Mouse (Mus musculus) adrenal gland, adult (tissue): ENCODE results near the gene Gm20388.

Experiments
- DNase-seq, 2 experiments: peaks; one replicate each; pipeline ENCODE4 v3.0.0; 2022 to 2023; ENCODE audit warnings: low spot score in 1 of 2; ENCODE audit not compliant: inconsistent age in 2 of 2

Gm20388 gene

DNA sequence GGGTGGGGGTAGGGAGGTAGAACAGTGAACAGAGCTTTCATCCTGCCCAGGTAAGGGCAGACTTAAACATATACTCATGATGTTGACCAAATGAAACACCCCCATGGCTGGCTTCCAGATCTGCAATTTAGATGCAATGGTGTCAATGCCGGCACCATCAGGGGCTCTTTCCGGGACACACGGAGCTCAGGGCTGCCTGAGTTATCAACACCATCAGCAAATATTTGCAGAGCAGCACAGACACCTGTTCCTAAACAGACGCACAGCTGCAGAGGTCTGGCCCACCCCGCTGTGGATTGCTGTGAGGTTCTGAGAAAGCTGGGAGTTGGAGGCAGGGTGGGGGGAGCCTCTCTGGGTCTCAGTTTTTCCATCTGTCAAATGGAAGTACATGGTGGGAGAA lies 2855.5 kb downstream of the Gm20388 start:
- no peak for DNase-seq

- peak in 1 of 2 experiments; percentile 56 for DNase-seq
Measured at GRCm38 (mm10) chr8:122766647-122767200, 2856.1 kb downstream of the Gm20388 start.

DNA sequence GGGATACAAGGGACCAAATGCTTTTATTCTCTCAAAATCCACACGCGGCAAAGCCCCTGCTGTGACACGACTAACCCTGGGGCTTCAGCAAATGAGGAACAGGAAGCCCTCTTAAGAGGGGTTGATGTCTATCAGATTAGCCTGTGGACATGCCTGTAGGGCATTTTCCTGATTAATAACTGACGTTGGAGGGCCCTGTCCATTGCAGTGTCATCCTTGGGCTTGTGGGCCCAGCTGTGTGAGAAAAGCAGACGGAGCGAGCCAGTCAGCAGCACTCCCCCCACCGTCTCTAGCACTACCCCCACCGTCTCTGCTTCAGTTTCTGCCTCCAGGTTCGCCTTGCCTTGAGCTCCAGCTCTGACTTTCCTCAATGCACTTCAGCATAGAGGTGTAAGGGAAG lies 2856.6 kb downstream of the Gm20388 start:
- DNase-seq: no peak

DNA sequence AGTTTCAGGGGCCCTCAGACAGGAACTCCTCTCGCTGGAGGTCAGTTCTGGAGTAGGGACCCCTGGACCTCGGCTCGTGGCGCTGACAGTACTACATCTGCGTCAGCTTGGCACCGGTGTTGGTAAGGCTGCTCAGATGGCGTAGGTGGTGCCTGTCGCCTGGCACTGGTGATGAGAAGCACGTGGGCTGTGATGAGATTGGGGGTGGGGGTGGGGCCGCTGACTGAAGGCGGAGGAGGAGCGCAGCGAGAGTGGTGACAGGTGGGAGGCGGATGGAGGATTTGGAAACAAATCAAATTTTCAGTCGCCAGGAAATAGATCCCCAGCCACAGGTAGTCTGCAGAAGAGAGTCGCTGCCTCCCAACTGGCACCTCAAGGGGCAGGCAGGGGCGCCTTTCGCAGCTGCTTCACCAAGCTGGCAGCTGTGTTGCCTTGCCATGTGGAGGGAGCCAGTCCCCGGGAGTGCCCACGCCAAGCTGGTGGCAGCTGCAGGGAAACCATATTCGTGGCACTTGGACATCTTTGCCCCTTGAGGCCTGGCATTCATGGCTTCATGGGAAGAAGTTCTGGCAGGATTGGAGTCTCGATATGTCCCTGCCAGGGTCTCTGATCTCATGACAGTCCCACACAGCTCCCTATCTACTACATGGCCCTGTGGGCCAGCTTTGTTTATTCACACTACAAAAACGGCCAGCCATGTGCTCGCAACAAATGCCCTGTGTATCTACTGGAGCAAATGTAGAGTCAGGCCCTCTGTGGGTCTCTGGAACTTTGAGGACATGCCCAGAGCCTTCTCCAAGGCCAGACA lies 2858.8 kb downstream of the Gm20388 start:
- no peak for DNase-seq

- no peak for DNase-seq
Measured at GRCm38 (mm10) chr8:122772431-122773060, 2861.9 kb downstream of the Gm20388 start.

- DNase-seq: peak; percentile 48 to 85
Measured at GRCm38 (mm10) chr8:122775285-122776155, 2864.9 kb downstream of the Gm20388 start, which contains the start of gene Acsf3. Acsf3 (plus strand) TSS chr8:122775486.

- no peak for DNase-seq
Measured at GRCm38 (mm10) chr8:122777701-122778100, 2867.1 kb downstream of the Gm20388 start.

DNA sequence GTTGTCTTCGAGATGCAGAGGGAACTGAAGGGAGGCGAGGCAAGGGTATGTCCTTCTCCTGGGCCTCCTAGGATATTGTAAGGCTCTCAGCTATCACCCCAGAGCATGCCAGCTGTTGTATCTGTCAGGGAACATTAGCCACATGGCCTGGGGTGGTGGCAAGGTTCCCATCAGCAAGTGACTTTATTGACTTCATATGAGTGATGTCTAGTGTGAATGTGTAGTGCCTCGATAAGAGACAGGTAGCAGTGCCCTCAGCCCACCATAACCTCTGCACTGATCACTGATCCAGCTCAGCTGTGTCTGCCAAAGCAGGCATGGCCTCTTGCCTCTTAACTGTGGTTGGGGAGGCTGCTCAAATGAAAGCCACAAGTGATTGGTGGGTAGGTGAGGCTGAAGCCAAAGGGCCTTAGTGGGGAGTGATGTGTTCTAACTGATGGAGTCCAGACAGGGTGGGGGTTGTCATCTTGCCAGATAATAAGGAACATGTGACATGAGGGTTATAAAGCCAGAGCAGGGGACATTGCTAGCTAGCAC lies 2868.1 kb downstream of the Gm20388 start:
- no peak for DNase-seq

- DNase-seq: no peak
Measured at GRCm38 (mm10) chr8:122779255-122779654, 2868.6 kb downstream of the Gm20388 start.

DNA sequence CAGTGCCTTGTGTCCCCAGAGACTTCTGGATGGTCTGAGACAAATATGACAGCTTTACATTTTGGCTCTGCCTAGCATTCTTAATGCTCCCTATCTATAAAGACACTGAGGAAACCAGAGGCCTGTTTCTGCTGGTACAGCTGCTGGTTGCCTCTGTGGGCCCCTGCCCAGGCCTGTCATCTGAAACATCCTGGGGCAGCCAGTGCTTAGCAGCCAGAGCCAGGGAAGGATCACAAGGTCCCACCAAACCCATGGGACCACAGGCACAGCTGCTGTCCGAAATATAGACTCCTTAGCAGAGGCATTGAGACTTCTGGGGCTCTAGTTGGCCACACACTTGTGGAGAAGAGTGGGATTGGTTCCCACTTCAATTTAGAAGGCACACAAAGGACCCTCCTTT lies 2874.1 kb downstream of the Gm20388 start:
- no peak for DNase-seq

GRCm38 (mm10) chr8:122789796-122790195 lies 2879.2 kb downstream of the Gm20388 start:
- no peak for DNase-seq

GRCm38 (mm10) chr8:122793375-122794174 lies 2882.9 kb downstream of the Gm20388 start:
- peak in 1 of 2 experiments; percentile 40 for DNase-seq

- DNase-seq: no peak
Measured at GRCm38 (mm10) chr8:122794175-122794454, 2883.5 kb downstream of the Gm20388 start.

DNA sequence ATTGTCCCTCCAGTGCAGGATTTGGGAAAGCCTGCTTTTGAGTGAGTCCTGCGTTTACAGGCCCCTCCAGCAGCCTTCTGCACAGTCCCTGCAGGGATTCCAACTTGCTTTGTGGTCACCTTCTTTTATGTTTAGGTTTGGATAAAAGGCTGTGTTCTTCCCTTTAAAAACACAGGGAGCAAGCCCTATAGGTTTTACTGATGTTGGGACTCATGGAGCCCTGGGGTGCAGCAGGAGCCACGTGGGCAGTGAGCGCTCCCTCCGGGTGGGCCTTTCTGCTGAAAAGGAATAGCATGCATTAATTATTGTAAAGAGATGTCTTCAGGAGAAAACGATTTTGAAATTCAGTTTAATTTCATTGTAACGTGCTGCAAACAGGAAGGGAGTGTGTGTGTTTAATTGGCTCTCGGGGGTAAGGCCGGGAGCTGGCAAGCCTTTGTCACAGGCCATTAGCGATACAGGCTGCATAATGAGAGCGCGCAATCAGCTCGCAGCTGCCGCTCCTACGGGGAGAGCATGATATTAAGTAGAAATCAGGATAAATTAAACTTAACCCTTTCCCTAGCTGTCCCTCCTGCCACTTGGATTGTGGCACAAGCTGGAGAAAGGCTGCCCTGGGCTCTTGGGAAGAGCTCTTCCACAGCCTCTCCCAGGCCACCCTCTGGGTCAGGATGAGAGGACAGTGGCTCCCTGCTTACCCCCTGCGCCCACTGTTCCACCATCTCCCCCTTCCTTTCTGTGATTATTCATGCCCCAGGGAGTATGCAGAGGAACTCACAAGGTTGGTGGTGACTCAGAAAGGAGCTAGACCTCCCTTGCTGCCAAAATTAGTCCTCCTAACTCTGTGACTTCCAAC lies 2893.5 kb downstream of the Gm20388 start:
- DNase-seq: peak; percentile 30 to 54

GRCm38 (mm10) chr8:122805349-122805748 lies 2894.7 kb downstream of the Gm20388 start:
- peak; percentile 34 to 55 for DNase-seq

GRCm38 (mm10) chr8:122806956-122807538 lies 2896.4 kb downstream of the Gm20388 start:
- DNase-seq: no peak

DNA sequence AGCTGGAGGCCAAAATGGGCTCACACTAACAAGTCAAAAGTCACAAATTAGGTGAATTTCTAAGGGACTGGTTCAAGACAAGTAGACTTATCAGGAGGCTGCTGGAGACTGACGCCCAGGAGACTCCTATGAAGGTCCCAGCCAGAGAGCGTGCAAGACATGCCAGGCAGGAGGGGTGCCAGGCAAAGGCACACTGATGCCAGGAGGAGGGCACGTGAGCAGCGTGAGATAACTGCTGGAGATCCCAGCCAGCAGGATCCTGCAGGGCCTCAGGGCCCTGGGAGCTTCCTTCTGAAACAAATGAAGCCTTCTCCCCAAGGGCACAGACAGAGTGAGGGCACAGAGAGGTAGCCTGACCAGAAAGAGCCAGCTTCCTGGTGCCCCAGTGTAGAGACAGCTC lies 2897.3 kb downstream of the Gm20388 start:
- DNase-seq: peak in 1 of 2 experiments; percentile 59

- peak; percentile 25 to 71 for DNase-seq
Measured at GRCm38 (mm10) chr8:122810376-122810775, 2899.7 kb downstream of the Gm20388 start.
